Mouse (Mus musculus): ENCODE measurements around the gene Zic1.

The Zic1 gene

GRCm38 (mm10) chr9:91384136-91384500 is 18.5 kb upstream of the Zic1 start:
- no peak for DNase-seq (ENCODE audit: low read depth)

- DNase-seq (ENCODE audit: low read depth): no peak
Observed at GRCm38 (mm10) chr9:91383441-91384135, 18.0 kb upstream of the Zic1 start.

- no peak for DNase-seq (ENCODE audit: low read depth)
Observed at GRCm38 (mm10) chr9:91382471-91383255, 17.1 kb upstream of the Zic1 start.

GRCm38 (mm10) chr9:91382111-91382379 is 16.4 kb upstream of the Zic1 start:
- no peak for DNase-seq (ENCODE audit: low read depth)

GRCm38 (mm10) chr9:91381284-91382110 is 15.9 kb upstream of the Zic1 start:
- DNase-seq (ENCODE audit: low read depth): no peak

- no peak for DNase-seq (ENCODE audit: low read depth)
Observed at GRCm38 (mm10) chr9:91380458-91380914, 14.9 kb upstream of the Zic1 start.

GRCm38 (mm10) chr9:91379781-91380457 is 14.3 kb upstream of the Zic1 start:
- DNase-seq (ENCODE audit: low read depth): no peak

GRCm38 (mm10) chr9:91379300-91379635 is 13.7 kb upstream of the Zic1 start:
- DNase-seq (ENCODE audit: low read depth): no peak

- no peak for DNase-seq (ENCODE audit: low read depth)
Observed at GRCm38 (mm10) chr9:91378411-91379299, 13.0 kb upstream of the Zic1 start.

- DNase-seq (ENCODE audit: low read depth): no peak
Observed at GRCm38 (mm10) chr9:91377873-91378150, 12.2 kb upstream of the Zic1 start.

- no peak for DNase-seq (ENCODE audit: low read depth)
Observed at GRCm38 (mm10) chr9:91377036-91377872, 11.6 kb upstream of the Zic1 start.

GRCm38 (mm10) chr9:91374665-91375064 is 9.1 kb upstream of the Zic1 start:
- no peak for DNase-seq (ENCODE audit: low read depth)

GRCm38 (mm10) chr9:91373811-91374575 is 8.4 kb upstream of the Zic1 start:
- no peak for DNase-seq (ENCODE audit: low read depth)

- DNase-seq (ENCODE audit: low read depth): no peak
Observed at GRCm38 (mm10) chr9:91371608-91372007, 6.0 kb upstream of the Zic1 start.

GRCm38 (mm10) chr9:91371011-91371410 is 5.4 kb upstream of the Zic1 start:
- DNase-seq (ENCODE audit: low read depth): no peak

- DNase-seq (ENCODE audit: low read depth): no peak
Observed at GRCm38 (mm10) chr9:91370191-91370708, 4.6 kb upstream of the Zic1 start.

GRCm38 (mm10) chr9:91369293-91369991 is 3.8 kb upstream of the Zic1 start:
- DNase-seq (ENCODE audit: low read depth): no peak

- DNase-seq (ENCODE audit: low read depth): no peak
Observed at GRCm38 (mm10) chr9:91368946-91369292, 3.3 kb upstream of the Zic1 start.

GRCm38 (mm10) chr9:91368150-91368549 is 2.5 kb upstream of the Zic1 start:
- DNase-seq (ENCODE audit: low read depth): no peak
